Mouse (Mus musculus): ENCODE data around the gene Pknox2.

- TF ChIP-seq CTCF (IDR thresholded peaks at IDR 0.05; ENCODE audit: low read depth) (no peak), EP300 (IDR thresholded peaks at IDR 0.05; ENCODE audit: low read depth) (no peak)
Measured at GRCm38 (mm10) chr9:37116632-37117413, 30.4 kb downstream of the Pknox2 start.

All from liver, postnatal 0 days (tissue).